8 mouse cellular contexts compared by ENCODE assay signal in the genomic region with DNA sequence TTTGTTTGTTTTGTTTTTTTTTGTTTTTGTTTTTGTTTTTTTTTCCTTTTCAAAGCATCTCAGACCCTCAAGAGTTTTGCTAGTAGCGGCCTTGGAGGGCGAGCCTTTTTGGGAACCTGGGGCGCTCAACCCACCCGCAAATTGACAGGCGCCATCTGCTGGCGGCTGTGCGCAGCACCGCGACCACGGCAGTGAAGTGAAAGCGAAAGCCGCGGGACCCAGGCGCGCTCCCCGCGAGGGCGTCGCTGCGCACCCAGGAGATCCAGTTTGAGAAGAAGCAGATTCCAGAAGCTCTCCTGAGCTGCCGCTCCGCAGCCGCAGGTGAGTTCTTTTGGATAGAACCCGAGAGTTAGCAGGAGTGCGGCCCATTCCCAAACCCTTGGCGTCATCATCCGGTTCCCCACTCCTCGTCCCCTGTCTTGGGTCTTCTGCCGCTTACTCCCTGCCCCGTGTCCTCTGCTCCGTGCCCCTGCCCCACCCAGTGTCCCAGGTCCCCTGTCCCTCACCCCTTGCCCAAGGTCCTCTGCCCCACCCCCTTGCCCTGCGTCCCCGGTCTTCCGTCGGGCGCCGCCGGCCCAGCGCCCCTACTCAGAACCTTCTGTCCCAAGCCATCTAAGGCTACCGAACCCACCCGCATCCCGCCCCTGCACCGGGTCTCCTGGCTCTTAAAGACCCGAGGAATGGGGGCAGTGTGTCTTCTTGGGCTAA. TPM values are rescaled to one million over a fixed set of nuclear protein-coding genes. Genes with fewer than 3 reads are reported as not detected.
DNase-seq lines count a peak whose midpoint lies in the region; ATAC-seq lines count a peak whose summit lies in the region.

No protein-coding gene starts in this region.

- H3K27ac ChIP-seq in intestine, embryonic 14.5 days (ENCODE audit: low read depth): no peak overlapping the region

- under 1% methylated on average over 44 of the region's 44 CpGs for WGBS in intestine, embryonic 14.5 days

- peak overlapping the region; percentile 59 for H3K4me3 ChIP-seq in intestine, embryonic 14.5 days (ENCODE audit: low read depth, low read length)
- peak overlapping the region; percentile 99 for H3K4me3 ChIP-seq in megakaryocyte, embryonic 14.5 days (replicated peaks)

- peak overlapping the region; percentile 58 for H3K9ac ChIP-seq in intestine, embryonic 14.5 days (ENCODE audit: low read length)

- intact Hi-C loops in left cerebral cortex, postnatal 10 days (cut with DNase I): no loop called here

- H3K27me3 ChIP-seq in intestine, embryonic 14.5 days (replicated peaks; ENCODE audit: control insufficient read depth, insufficient read depth, low read length): peaks cover 32% of the 10 kb centered on the region
- H3K27me3 ChIP-seq in megakaryocyte, embryonic 14.5 days (replicated peaks): peaks cover 4% of the 10 kb centered on the region

- DNase-seq in adipocyte (ENCODE audit: low spot score): peak; percentile 85
- DNase-seq in embryo, embryonic 10 days (ENCODE audit: low spot score): peak; percentile 81
- peak; percentile 79 for DNase-seq in gastrocnemius, postnatal 25 days
- DNase-seq in intestine, embryonic 14.5 days (ENCODE audit: low spot score): peak; percentile 96
- peak; percentile 67 to 90 for DNase-seq in left cerebral cortex, postnatal 10 days (ENCODE audit: extremely low spot score in 1 of 2, low spot score in 2 of 2)
- DNase-seq in right cerebral cortex, adult 18-20 months: peak; percentile 87
- peak; percentile 80 for DNase-seq in urinary bladder, adult 2 months (ENCODE audit: low spot score)

- ATAC-seq in intestine, embryonic 14.5 days (replicated peaks; ENCODE audit: low FRiP score, low TSS enrichment, low read depth): peak; percentile 68; the same call in 1 of the 2 replicates

- peaks cover 5% of the 10 kb centered on the region; the same call in 1 of the 2 replicates for H3K4me1 ChIP-seq in intestine, embryonic 14.5 days (replicated peaks; ENCODE audit: control insufficient read depth, insufficient read depth, low read length)
- H3K4me1 ChIP-seq in megakaryocyte, embryonic 14.5 days: peaks cover 77% of the 10 kb centered on the region

- peak overlapping the region; percentile 91 for H3K4me2 ChIP-seq in intestine, embryonic 14.5 days (ENCODE audit: low read length)

- no peaks in the 10 kb centered on the region for H3K36me3 ChIP-seq in intestine, embryonic 14.5 days (ENCODE audit: control insufficient read depth, insufficient read depth, low read length)
- H3K36me3 ChIP-seq in megakaryocyte, embryonic 14.5 days (replicated peaks; ENCODE audit: low read length): peaks cover 50% of the 10 kb centered on the region

- no peaks in the 10 kb centered on the region for H3K9me3 ChIP-seq in intestine, embryonic 14.5 days (ENCODE audit: control insufficient read depth, low read length)
- H3K9me3 ChIP-seq in megakaryocyte, embryonic 14.5 days: no peaks in the 10 kb centered on the region

RNA-seq across cellular contexts. Expression of a gene that starts 1.1 kb away (rescaled TPM):
- total RNA-seq in gastrocnemius, postnatal 25 days (2021): 1 to 10 TPM; 4.3 to 5.1 TPM
- polyA plus RNA-seq in intestine, embryonic 14.5 days (2014; fragmentation: Nextera tagmentation; extraction: Ambion mirVana): 2.2 and 2.5 TPM in 2 replicates
- total RNA-seq in left cerebral cortex, postnatal 10 days (2021): 1 to 10 TPM; 2.6 to 3.0 TPM
- 87.3 and 103 TPM in 2 replicates for polyA plus RNA-seq in megakaryocyte, embryonic 14.5 days (2012; ENCODE audit: insufficient read depth, low replicate concordance)
- polyA plus RNA-seq in urinary bladder, adult 2 months (2012; rRNA removed): 37.9 and 42.4 TPM in 2 replicates

RNA-seq across cellular contexts. Expression of a gene that starts 6.9 kb away (rescaled TPM):
- 1 to 10 TPM; 2.9 to 4.8 TPM for total RNA-seq in gastrocnemius, postnatal 25 days (2021)
- 13.7 and 14.0 TPM in 2 replicates for polyA plus RNA-seq in intestine, embryonic 14.5 days (2014; fragmentation: Nextera tagmentation; extraction: Ambion mirVana)
- total RNA-seq in left cerebral cortex, postnatal 10 days (2021): 1 to 10 TPM; 1.7 TPM
- 16.6 and 74.9 TPM in 2 replicates for polyA plus RNA-seq in megakaryocyte, embryonic 14.5 days (2012; ENCODE audit: insufficient read depth, low replicate concordance)
- 81.2 and 88.3 TPM in 2 replicates for polyA plus RNA-seq in urinary bladder, adult 2 months (2012; rRNA removed)

RNA-seq across cellular contexts. Expression of a gene that starts 16.9 kb away (rescaled TPM):
- total RNA-seq in gastrocnemius, postnatal 25 days (2021): 1 to 10 TPM; 1.3 to 3.1 TPM
- 4.6 and 4.7 TPM in 2 replicates for polyA plus RNA-seq in intestine, embryonic 14.5 days (2014; fragmentation: Nextera tagmentation; extraction: Ambion mirVana)
- 1 to 10 TPM in 1 of 2 experiments, under 1 TPM in 1; 0.66 to 2.2 TPM for total RNA-seq in left cerebral cortex, postnatal 10 days (2021)
- polyA plus RNA-seq in megakaryocyte, embryonic 14.5 days (2012; ENCODE audit: insufficient read depth, low replicate concordance): 15.3 and 32.2 TPM in 2 replicates
- 34.7 and 37.4 TPM in 2 replicates for polyA plus RNA-seq in urinary bladder, adult 2 months (2012; rRNA removed)

RNA-seq across cellular contexts. Expression of a gene that starts 17.1 kb away (rescaled TPM):
- 1 to 10 TPM; 1.4 to 1.5 TPM for total RNA-seq in gastrocnemius, postnatal 25 days (2021)
- polyA plus RNA-seq in intestine, embryonic 14.5 days (2014; fragmentation: Nextera tagmentation; extraction: Ambion mirVana): 4.2 and 4.9 TPM in 2 replicates
- 1 to 10 TPM; 2.7 to 3.3 TPM for total RNA-seq in left cerebral cortex, postnatal 10 days (2021)
- 27.1 and 27.9 TPM in 2 replicates for polyA plus RNA-seq in megakaryocyte, embryonic 14.5 days (2012; ENCODE audit: insufficient read depth, low replicate concordance)
- 29.5 and 40.1 TPM in 2 replicates for polyA plus RNA-seq in urinary bladder, adult 2 months (2012; rRNA removed)

RNA-seq across cellular contexts. Expression of a gene that starts 34.2 kb away (rescaled TPM):
- total RNA-seq in gastrocnemius, postnatal 25 days (2021): under 1 TPM in 1 of 2 experiments, not detected in 1; 0.13 TPM
- 0.11 TPM in 1 of 2 replicates, not detected in the other for polyA plus RNA-seq in intestine, embryonic 14.5 days (2014; fragmentation: Nextera tagmentation; extraction: Ambion mirVana)
- total RNA-seq in left cerebral cortex, postnatal 10 days (2021): under 1 TPM in 1 of 2 experiments, not detected in 1; 0.39 TPM
- 0.76 TPM in 1 of 2 replicates, not detected in the other for polyA plus RNA-seq in megakaryocyte, embryonic 14.5 days (2012; ENCODE audit: insufficient read depth, low replicate concordance)
- polyA plus RNA-seq in urinary bladder, adult 2 months (2012; rRNA removed): 2.7 and 5.0 TPM in 2 replicates

Comparison
In these comparisons a context has a peak if more than half of its experiments do, and no peak if none do; other contexts are left out.
1. RNA of a gene that starts 1.1 kb away (polyA plus RNA-seq): 87.3 to 103 TPM in megakaryocyte, embryonic 14.5 days and 37.9 to 42.4 TPM in urinary bladder, adult 2 months; 2.2 to 2.5 TPM in intestine, embryonic 14.5 days; every median in the first group is over 10 times any median in the second.
2. Peak in every context shown above with its lines, with median percentiles within 50 percentile points of each other: DNase-seq.